Mouse (Mus musculus): Measurements from ENCODE around the gene Baiap2l1. TPM values are rescaled to one million over a fixed set of nuclear protein-coding genes. Genes with fewer than 3 reads are reported as not detected.
A peak's percentile ranks its signal among the peaks of the same experiment; 100 is the strongest.
"Not testable (repeated sequence)": the region's sequence is repeated elsewhere in the genome, so short reads cannot be mapped to it uniquely, and the experiment has no call there.

The Baiap2l1 gene
- polyA plus RNA-seq, 1 experiment from 2014 or later, result 14.8 TPM

DNA sequence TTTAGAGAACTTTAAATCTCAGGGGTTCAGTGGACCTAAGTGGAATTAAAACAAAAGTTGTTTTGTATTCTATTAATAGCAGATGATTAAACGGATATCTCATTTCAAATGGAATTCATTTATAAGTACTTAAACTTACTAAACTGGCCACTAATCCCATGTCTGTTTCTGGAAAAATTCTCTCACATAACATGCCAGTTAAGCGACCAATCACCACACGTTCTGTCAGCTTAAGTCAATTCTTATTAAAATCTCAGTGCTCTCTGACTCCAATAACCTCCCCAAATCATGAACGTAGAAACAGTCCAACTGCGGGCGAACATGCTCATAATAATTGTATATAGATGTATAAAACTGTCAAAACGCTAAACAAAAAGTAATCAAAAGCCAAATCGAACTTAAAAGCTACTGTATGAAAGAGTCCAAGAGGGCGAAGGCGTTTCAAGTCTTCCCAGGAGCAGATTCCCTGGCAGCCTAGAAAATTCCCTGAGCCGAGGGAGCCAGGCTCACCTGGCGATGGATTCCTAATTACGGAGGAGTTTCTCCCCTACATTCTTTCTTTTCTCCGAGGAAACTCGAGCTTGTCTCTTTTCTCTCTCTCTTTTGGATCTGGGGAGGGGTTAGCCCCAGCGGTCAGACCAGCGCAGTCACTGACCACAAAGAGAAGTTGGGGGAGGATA lies 996 bp downstream of the Baiap2l1 start:
- Histone ChIP-seq H3K9ac (replicated peaks; ENCODE audit: low read length) (peak overlapping the region; percentile 81), H3K9me3 (ENCODE audit: low read length) (no peaks in the 10 kb centered on the region), H3K4me2 (replicated peaks; ENCODE audit: low read depth, low read length) (peak overlapping the region; percentile 69), H3K27me3 (ENCODE audit: insufficient read depth, low read length) (no peaks in the 10 kb centered on the region), H3K36me3 (ENCODE audit: insufficient read depth, low read length) (no peaks in the 10 kb centered on the region), H3K27ac (ENCODE audit: low read length) (peak overlapping the region; percentile 92), H3K4me3 (ENCODE audit: low read length) (peak overlapping the region; percentile 74), H3K4me1 (ENCODE audit: insufficient read depth, low read length) (peaks cover 17% of the 10 kb centered on the region)
- 9% methylated on average over 17 of the region's 17 CpGs for WGBS
- ATAC-seq (ENCODE audit: low FRiP score, low TSS enrichment), result no peak

DNA sequence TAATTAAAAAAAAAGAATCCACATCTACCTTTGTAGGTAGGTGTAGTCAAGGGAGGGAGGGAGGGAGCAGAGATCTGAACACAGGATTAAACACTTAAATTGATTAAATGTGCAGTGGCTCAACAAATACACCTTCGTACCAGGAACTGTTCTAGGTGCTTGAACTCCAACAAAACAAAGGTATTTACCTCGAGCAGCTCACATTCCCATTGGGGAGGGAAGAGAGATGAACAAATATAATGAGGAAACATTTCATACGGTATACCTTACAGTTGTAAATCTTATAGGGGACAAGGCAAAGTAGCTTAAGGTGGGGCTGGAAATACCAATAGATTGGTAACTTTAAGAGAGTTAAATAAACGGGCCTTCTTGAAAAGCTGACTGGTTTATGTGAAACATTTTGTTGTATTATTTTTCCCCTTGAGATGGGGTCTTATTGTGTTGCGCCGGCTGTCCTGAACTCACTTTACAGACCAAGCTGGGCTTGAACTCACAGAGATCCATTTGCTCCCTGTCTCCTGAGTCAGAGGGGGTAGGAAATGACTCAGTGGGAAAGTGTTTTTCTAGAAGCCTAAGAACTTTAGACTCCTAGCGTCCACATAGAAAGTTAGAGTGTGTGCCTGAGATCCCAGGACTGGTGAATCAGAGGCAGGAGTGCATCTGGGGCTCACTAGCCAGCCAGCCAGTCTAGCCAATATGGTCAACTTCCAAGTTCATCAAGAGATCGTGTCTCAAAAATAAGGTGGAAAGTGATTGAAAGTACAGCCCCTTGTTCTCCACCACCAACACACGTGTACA lies 5.5 kb downstream of the Baiap2l1 start:
- H3K4me1 ChIP-seq (ENCODE audit: insufficient read depth, low read length), result peaks cover 5% of the 10 kb centered on the region; the same call in 1 of the 2 replicates
- no peaks in the 10 kb centered on the region for H3K27me3 ChIP-seq (ENCODE audit: insufficient read depth, low read length)
- 83% methylated on average over 9 of the region's 9 CpGs for WGBS
- H3K9ac ChIP-seq (replicated peaks; ENCODE audit: low read length), result no peak overlapping the region
- no peaks in the 10 kb centered on the region for H3K36me3 ChIP-seq (ENCODE audit: insufficient read depth, low read length)
- no peak overlapping the region for H3K27ac ChIP-seq (ENCODE audit: low read length)
- H3K4me3 ChIP-seq (ENCODE audit: low read length), result no peak overlapping the region
- no peak for ATAC-seq (ENCODE audit: low FRiP score, low TSS enrichment)
- H3K4me2 ChIP-seq (replicated peaks; ENCODE audit: low read depth, low read length), result no peak overlapping the region
- H3K9me3 ChIP-seq (ENCODE audit: low read length), result no peaks in the 10 kb centered on the region

DNA sequence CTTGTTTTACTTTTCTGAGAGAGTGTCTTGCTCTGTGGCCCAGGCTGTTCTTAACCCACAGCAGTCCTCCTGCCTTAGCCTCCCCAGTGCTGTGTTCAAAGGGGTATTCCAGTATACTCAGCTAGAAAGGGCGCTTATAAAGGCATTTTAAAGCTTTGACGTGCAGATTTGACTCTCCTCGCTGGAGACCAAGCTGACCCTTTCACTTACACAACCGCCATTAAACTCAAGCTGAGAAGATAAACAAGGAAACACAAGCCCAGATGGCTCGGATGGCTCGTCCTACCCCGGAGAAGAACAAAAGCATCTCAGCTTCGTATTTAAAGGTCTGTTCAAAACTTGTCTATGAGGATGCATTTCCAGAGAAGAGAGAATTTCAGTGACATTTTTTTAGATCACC lies 6.7 kb downstream of the Baiap2l1 start:
- WGBS, result 20% methylated on average over 8 of the region's 8 CpGs
- ATAC-seq (ENCODE audit: low FRiP score, low TSS enrichment), result no peak
- no peak overlapping the region for H3K4me3 ChIP-seq (ENCODE audit: low read length)
- no peak overlapping the region for H3K4me2 ChIP-seq (replicated peaks; ENCODE audit: low read depth, low read length)
- no peak overlapping the region for H3K9ac ChIP-seq (replicated peaks; ENCODE audit: low read length)
- H3K4me1 ChIP-seq (ENCODE audit: insufficient read depth, low read length), result peaks cover 4% of the 10 kb centered on the region; the same call in 1 of the 2 replicates
- H3K27ac ChIP-seq (ENCODE audit: low read length), result no peak overlapping the region
- no peaks in the 10 kb centered on the region for H3K9me3 ChIP-seq (ENCODE audit: low read length)
- H3K36me3 ChIP-seq (ENCODE audit: insufficient read depth, low read length), result no peaks in the 10 kb centered on the region
- H3K27me3 ChIP-seq (ENCODE audit: insufficient read depth, low read length), result no peaks in the 10 kb centered on the region

DNA sequence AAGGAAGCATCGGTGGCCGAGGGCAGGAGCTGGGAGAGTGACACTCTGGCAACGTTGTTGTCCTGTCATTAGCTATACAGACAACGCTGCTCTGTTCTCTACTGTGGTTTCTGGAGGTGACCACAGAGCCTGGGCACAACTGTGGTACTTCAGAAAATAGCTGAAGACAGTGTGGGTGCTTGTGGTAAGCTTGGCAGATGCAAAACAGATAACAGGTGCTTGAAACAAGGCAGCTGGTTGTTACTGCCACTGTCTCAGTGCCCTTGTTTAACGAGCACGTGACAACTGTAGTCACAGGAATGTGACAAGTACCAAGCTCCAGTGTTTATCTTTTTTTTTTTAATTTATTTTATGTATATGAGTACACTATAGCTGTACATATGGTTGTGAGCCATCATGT lies 13.3 kb downstream of the Baiap2l1 start:
- H3K36me3 ChIP-seq (ENCODE audit: insufficient read depth, low read length), result no peaks in the 10 kb centered on the region
- WGBS, result 68% methylated on average over 6 of the region's 6 CpGs
- no peaks in the 10 kb centered on the region for H3K27me3 ChIP-seq (ENCODE audit: insufficient read depth, low read length)
- no peak overlapping the region for H3K27ac ChIP-seq (ENCODE audit: low read length)
- H3K4me2 ChIP-seq (replicated peaks; ENCODE audit: low read depth, low read length), result no peak overlapping the region
- H3K9me3 ChIP-seq (ENCODE audit: low read length), result no peaks in the 10 kb centered on the region
- ATAC-seq (ENCODE audit: low FRiP score, low TSS enrichment), result no peak
- H3K4me1 ChIP-seq (ENCODE audit: insufficient read depth, low read length), result no peaks in the 10 kb centered on the region; the same call in 1 of the 2 replicates
- no peak overlapping the region for H3K4me3 ChIP-seq (ENCODE audit: low read length)
- H3K9ac ChIP-seq (replicated peaks; ENCODE audit: low read length), result no peak overlapping the region

DNA sequence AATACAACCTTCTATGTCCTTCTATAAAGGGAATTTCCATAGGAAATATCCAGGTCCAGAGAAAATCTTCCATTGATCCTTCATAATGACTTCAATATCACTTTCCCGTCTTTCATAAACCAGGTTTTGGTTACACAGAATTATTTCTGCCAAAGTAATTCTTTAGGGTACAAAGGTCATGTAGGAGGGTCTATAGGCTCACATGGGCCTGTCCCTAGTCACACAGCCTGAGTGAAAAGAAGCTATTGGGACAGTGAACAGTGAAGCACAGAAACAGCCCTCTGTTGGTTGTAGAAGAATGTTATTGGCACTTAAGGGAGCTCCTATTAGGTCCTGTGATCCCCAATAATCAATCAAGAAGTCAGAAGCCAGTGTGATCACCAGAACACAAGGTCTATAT lies 16.8 kb downstream of the Baiap2l1 start:
- Histone ChIP-seq H3K27me3 (ENCODE audit: insufficient read depth, low read length) (no peaks in the 10 kb centered on the region), H3K9ac (replicated peaks; ENCODE audit: low read length) (no peak overlapping the region), H3K4me2 (replicated peaks; ENCODE audit: low read depth, low read length) (no peak overlapping the region), H3K27ac (ENCODE audit: low read length) (no peak overlapping the region), H3K9me3 (ENCODE audit: low read length) (no peaks in the 10 kb centered on the region), H3K4me3 (ENCODE audit: low read length) (no peak overlapping the region), H3K36me3 (ENCODE audit: insufficient read depth, low read length) (no peaks in the 10 kb centered on the region), H3K4me1 (ENCODE audit: insufficient read depth, low read length) (peaks cover 10% of the 10 kb centered on the region; the same call in 1 of the 2 replicates)
- WGBS, result 82% methylated on average over 1 of the region's 1 CpGs
- no peak for ATAC-seq (ENCODE audit: low FRiP score, low TSS enrichment)

DNA sequence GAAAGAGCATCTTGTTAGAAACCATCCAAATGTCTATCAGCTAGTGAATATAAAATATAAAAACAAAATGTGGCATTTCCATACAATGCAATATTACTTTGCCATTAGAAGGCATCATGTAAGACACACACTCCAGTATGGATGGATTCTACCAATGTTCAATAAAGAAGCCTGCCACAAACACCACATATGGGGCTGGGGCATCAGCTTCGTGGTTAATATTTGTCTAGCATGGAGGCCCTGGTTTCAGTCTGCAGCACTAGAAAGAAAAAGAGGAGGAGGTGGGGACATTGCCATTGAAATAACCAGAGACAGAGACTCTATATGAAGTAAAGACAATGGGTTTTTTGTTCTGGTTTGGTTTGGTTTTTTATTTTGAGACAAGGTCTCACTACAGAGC lies 19.1 kb downstream of the Baiap2l1 start:
- Histone ChIP-seq H3K9ac (replicated peaks; ENCODE audit: low read length) (no peak overlapping the region), H3K4me3 (ENCODE audit: low read length) (no peak overlapping the region), H3K4me1 (ENCODE audit: insufficient read depth, low read length) (peaks cover 10% of the 10 kb centered on the region; the same call in 1 of the 2 replicates), H3K9me3 (ENCODE audit: low read length) (no peaks in the 10 kb centered on the region), H3K27me3 (ENCODE audit: insufficient read depth, low read length) (no peaks in the 10 kb centered on the region), H3K36me3 (ENCODE audit: insufficient read depth, low read length) (no peaks in the 10 kb centered on the region), H3K4me2 (replicated peaks; ENCODE audit: low read depth, low read length) (no peak overlapping the region), H3K27ac (ENCODE audit: low read length) (peak overlapping the region; percentile 9; the same call in 1 of the 2 replicates)
- WGBS, result 53% methylated on average over 1 of the region's 1 CpGs
- ATAC-seq (ENCODE audit: low FRiP score, low TSS enrichment), result no peak

DNA sequence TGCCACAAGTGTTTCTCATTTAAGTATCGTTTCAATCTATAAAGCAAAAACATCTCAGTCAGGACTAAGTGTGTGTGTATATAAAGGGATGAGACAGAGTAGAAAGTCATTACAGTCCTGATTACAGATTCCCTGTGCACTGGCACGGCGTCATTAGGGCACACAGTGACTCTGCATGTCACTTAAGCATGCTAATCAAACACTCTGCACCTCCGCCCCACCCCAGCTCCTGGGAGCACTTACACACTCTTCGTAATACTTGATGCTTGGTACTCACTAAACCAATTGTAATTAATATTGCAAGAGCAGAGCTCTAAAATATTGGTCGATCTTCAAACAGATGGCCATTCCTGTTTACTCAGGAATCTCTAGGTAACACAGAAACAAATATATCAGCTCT lies 22.6 kb downstream of the Baiap2l1 start:
- H3K36me3 ChIP-seq (ENCODE audit: insufficient read depth, low read length); H3K9ac ChIP-seq (replicated peaks; ENCODE audit: low read length); ATAC-seq (ENCODE audit: low FRiP score, low TSS enrichment); H3K4me2 ChIP-seq (replicated peaks; ENCODE audit: low read depth, low read length); H3K4me3 ChIP-seq (ENCODE audit: low read length); H3K27me3 ChIP-seq (ENCODE audit: insufficient read depth, low read length); H3K9me3 ChIP-seq (ENCODE audit: low read length); H3K27ac ChIP-seq (ENCODE audit: low read length): not testable (repeated sequence)
- H3K4me1 ChIP-seq (ENCODE audit: insufficient read depth, low read length), result peaks cover 10% of the 10 kb centered on the region; the same call in 1 of the 2 replicates
- 90% methylated on average over 6 of the region's 6 CpGs for whole genome bisulfite sequencing

DNA sequence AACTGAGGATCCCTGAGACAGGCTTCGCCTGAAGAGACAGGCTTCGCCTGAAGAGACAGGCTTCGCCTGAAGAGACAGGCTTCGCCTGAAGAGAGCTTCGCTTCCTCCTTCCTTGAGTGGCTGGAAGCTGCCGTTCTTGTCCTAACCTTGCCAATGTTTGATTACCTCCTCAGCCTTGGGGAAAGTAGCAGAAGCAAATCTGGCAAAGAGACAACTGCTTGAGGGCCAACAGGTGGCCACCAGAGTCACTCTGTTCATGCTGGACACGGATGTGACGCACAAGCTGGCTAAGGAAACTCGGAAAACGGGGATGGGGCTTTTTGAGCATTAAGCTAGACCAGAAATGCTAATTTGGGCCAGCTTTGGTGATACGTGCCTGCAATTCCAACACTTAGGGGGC lies 23.9 kb downstream of the Baiap2l1 start:
- ATAC-seq (ENCODE audit: low FRiP score, low TSS enrichment), result no peak
- no peaks in the 10 kb centered on the region for H3K27me3 ChIP-seq (ENCODE audit: insufficient read depth, low read length)
- H3K9ac ChIP-seq (replicated peaks; ENCODE audit: low read length), result no peak overlapping the region
- no peak overlapping the region for H3K4me3 ChIP-seq (ENCODE audit: low read length)
- WGBS, result 86% methylated on average over 11 of the region's 11 CpGs
- H3K9me3 ChIP-seq (ENCODE audit: low read length), result no peaks in the 10 kb centered on the region
- no peak overlapping the region for H3K4me2 ChIP-seq (replicated peaks; ENCODE audit: low read depth, low read length)
- no peaks in the 10 kb centered on the region for H3K36me3 ChIP-seq (ENCODE audit: insufficient read depth, low read length)
- no peak overlapping the region for H3K27ac ChIP-seq (ENCODE audit: low read length)
- peaks cover 6% of the 10 kb centered on the region; the same call in 1 of the 2 replicates for H3K4me1 ChIP-seq (ENCODE audit: insufficient read depth, low read length)

DNA sequence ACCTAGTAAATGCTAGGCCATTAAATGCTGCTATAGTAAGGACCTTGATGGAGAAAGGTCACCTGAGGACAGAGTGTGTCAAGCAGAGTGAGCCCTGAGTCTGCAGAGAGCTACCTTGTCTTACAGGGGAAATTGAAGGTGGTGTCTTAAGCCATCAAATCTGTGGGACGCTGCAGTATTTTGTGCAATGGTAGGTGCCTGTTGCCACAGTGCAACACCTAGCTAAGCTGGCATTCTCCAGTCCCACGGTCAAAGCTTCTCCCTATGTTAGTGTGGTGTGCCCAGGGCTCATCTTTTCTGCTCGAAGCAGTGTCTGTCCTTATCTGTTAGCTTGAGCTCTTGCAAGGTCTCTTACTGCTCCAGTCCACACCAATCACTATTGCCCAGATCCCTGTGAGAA lies 35.2 kb downstream of the Baiap2l1 start:
- 92% methylated on average over 3 of the region's 3 CpGs for WGBS
- Histone ChIP-seq H3K27ac (ENCODE audit: low read length) (no peak overlapping the region), H3K9ac (replicated peaks; ENCODE audit: low read length) (no peak overlapping the region), H3K4me1 (ENCODE audit: insufficient read depth, low read length) (peaks cover 14% of the 10 kb centered on the region; the same call in 1 of the 2 replicates), H3K9me3 (ENCODE audit: low read length) (no peaks in the 10 kb centered on the region), H3K4me2 (replicated peaks; ENCODE audit: low read depth, low read length) (no peak overlapping the region), H3K4me3 (ENCODE audit: low read length) (no peak overlapping the region), H3K36me3 (ENCODE audit: insufficient read depth, low read length) (no peaks in the 10 kb centered on the region), H3K27me3 (ENCODE audit: insufficient read depth, low read length) (no peaks in the 10 kb centered on the region)
- no peak for ATAC-seq (ENCODE audit: low FRiP score, low TSS enrichment)

DNA sequence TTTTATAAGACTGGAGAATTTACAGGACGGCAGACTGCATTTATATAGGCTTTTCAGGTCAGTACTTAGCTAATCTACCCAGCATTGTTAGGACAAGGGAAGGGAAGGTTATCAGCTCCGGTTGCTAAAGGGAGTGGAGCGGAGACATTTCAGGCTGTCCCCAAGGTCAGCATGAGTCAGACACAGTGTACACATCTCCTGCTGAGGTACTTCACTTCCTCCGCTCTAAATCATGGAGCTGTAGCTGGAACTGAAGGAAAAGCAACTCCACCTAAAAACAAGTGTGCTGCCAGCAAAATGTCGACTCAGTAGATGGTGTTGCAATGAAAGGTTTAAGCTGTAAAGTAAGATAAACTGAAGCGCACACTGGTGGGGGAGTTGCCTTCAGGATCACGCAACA lies 36.2 kb downstream of the Baiap2l1 start:
- Histone ChIP-seq H3K27ac (ENCODE audit: low read length) (0 out of 2 replicates have a peak overlapping the region, but pooled peaks have one; percentile 8), H3K4me1 (ENCODE audit: insufficient read depth, low read length) (peaks cover 16% of the 10 kb centered on the region; the same call in 1 of the 2 replicates), H3K9ac (replicated peaks; ENCODE audit: low read length) (no peak overlapping the region), H3K27me3 (ENCODE audit: insufficient read depth, low read length) (no peaks in the 10 kb centered on the region), H3K36me3 (ENCODE audit: insufficient read depth, low read length) (no peaks in the 10 kb centered on the region), H3K9me3 (ENCODE audit: low read length) (no peaks in the 10 kb centered on the region), H3K4me2 (replicated peaks; ENCODE audit: low read depth, low read length) (no peak overlapping the region), H3K4me3 (ENCODE audit: low read length) (no peak overlapping the region)
- WGBS, result 19% methylated on average over 7 of the region's 7 CpGs
- ATAC-seq (ENCODE audit: low FRiP score, low TSS enrichment), result peak; percentile 31; the same call in 1 of the 2 replicates
